Mouse (Mus musculus): ENCODE measurements around the gene Tnp2.

GRCm38 (mm10) chr16:10824536-10824935, 36.1 kb upstream of the Tnp2 start:
- TF ChIP-seq GATA1 (IDR thresholded peaks at IDR 0.05; ENCODE audit: low read length) (no peak), TAL1 (IDR thresholded peaks at IDR 0.05; ENCODE audit: low read length) (no peak)

All from erythroblast, embryonic 14.5 days (primary cell).